Mouse (Mus musculus): ENCODE results near the gene Tspan2. TPM values are rescaled to one million over a fixed set of nuclear protein-coding genes. Genes with fewer than 3 reads are reported as not detected.

The Tspan2 gene
- polyA plus RNA-seq, 1 experiment from 2014 or later, result 9.1 TPM

DNA sequence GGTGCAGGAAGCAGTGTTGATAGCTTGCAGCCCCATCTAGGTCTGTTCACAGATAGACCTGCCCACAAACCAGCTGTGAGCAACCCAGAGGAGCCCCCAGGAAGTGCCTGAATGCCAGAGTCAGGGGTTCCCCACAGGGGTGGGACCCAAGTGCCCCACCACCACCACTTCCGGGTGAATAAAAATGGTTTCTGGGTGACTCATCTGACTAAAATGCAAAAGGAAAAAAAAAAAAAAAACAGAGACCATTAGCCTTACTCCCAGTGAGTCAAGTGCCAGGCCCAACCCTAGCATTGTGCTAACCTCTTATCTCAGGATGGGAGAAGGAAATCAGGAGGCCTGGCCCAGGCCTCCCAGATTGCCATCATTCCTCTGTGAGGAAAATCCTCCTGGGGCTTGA, 21.5 kb downstream of the Tspan2 start:
- Histone ChIP-seq H3K36me3 (peaks cover 47% of the 10 kb centered on the region), H3K27me3 (ENCODE audit: insufficient read depth, poor library complexity, severe bottlenecking) (no peaks in the 10 kb centered on the region), H3K27ac (no peak overlapping the region), H3K4me1 (replicated peaks) (no peaks in the 10 kb centered on the region), H3K4me3 (no peak overlapping the region), H3K9me3 (no peaks in the 10 kb centered on the region)
- 70% methylated on average over 1 of the region's 1 CpGs for WGBS
- no peak for DNase-seq (ENCODE audit: low spot score)

DNA sequence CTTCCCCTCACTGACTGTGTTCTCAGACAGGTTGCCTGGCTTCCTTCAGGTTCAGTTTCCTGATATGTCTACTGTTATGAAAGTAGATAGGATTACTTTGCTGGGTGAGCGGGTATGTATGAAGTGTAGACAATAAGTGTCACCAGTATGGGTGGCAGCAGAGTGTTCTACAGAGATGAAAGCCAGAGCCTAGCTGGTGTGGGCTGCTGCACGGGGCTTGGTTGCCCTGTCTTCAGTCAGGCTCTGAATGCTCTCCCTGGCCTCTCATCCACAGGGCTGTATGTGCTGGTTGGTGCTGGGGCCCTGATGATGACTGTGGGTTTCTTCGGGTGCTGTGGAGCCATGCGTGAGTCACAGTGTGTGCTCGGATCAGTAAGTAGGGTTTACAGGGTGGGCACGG, 22.7 kb downstream of the Tspan2 start:
- no peak overlapping the region for H3K27ac ChIP-seq
- DNase-seq (ENCODE audit: low spot score), result no peak
- H3K9me3 ChIP-seq, result no peaks in the 10 kb centered on the region
- H3K36me3 ChIP-seq, result peaks cover 49% of the 10 kb centered on the region
- no peak overlapping the region for H3K4me3 ChIP-seq
- H3K27me3 ChIP-seq (ENCODE audit: insufficient read depth, poor library complexity, severe bottlenecking), result no peaks in the 10 kb centered on the region
- H3K4me1 ChIP-seq (replicated peaks), result peaks cover 2% of the 10 kb centered on the region
- WGBS, result 88% methylated on average over 6 of the region's 6 CpGs

DNA sequence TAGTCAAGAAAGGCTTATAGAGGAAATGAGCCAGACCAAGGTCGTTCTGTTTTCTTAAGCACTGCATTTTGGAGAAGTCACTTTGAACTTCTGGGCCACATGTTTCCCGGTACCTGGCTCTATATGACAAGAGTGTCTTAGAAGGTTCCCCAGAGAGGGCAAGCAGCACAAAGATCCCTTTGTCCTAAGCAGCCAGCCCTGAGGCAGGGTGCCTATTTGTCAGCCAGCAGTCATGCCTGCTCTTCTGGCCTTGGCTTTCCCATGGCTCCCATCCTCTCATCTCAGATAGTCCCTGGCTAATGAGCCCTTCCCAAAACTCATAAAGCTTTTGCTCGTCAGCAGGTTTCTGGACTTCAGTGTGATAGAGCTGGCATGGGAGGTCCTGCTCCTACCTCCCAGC, 25.9 kb downstream of the Tspan2 start:
- H3K27ac ChIP-seq, result peak overlapping the region; percentile 9
- peaks cover 35% of the 10 kb centered on the region for H3K36me3 ChIP-seq
- H3K4me3 ChIP-seq, result no peak overlapping the region
- no peaks in the 10 kb centered on the region for H3K9me3 ChIP-seq
- H3K4me1 ChIP-seq (replicated peaks), result peaks cover 24% of the 10 kb centered on the region
- 75% methylated on average over 3 of the region's 3 CpGs for WGBS
- no peak for DNase-seq (ENCODE audit: low spot score)
- H3K27me3 ChIP-seq (ENCODE audit: insufficient read depth, poor library complexity, severe bottlenecking), result no peaks in the 10 kb centered on the region

DNA sequence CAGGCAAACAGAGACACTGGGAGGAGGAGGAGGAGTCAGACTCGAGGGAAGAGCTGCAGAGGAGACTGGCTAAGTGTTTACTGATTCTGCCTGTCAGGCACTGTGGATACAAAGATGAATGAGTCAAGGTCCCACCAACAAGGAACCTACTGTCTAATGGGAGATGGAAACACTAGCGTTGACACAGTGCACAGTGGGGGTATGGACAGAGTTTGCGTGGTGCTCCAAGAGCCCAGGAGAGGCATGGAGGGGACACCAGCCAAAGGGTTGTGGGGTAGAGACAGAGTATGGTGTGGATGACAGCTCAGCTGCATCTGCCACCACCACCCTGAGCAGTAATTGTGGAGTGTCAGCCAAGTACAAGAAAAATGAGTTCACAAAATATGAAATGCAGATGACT, 28.1 kb downstream of the Tspan2 start:
- WGBS, result 41% methylated on average over 3 of the region's 3 CpGs
- H3K36me3 ChIP-seq, result peaks cover 49% of the 10 kb centered on the region
- H3K27ac ChIP-seq, result peak overlapping the region; percentile 50; the same call in 1 of the 2 replicates

DNA sequence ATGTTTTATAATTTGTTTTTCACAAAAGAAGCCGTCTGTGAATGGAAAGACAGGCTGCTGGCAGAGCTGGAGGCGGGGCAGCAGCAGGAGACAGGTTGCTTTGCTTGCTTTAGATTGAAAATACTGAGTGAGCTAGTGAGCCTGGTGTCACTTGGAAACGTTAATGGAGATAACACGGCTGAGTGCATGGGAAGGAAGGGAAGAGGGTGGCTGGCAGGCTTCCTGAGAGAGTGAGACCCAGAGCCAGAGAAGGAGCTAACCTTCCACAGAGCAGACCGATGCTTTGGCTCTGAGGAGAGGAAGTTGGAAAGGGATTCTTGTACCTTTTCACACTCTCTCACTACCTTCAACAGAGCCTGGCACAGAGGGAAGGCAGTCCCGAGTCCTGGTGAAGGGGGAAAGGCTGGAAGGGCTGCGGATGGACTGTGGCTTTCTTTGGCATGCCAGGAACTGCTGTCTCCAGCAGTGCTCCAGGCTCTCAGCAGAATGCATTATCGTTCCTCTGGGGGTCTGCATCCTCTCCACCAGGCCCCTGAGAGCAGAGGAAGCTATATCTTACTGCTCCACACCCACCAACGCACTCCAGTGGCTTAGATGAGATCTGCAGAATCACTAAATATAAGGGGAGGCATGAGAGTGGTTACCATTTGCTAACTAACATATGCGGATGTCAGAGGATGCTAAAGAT, 29.5 kb downstream of the Tspan2 start:
- H3K9me3 ChIP-seq, result no peaks in the 10 kb centered on the region
- no peaks in the 10 kb centered on the region for H3K27me3 ChIP-seq (ENCODE audit: insufficient read depth, poor library complexity, severe bottlenecking)
- H3K4me3 ChIP-seq, result no peak overlapping the region
- DNase-seq (ENCODE audit: low spot score), result no peak
- peaks cover 50% of the 10 kb centered on the region for H3K36me3 ChIP-seq
- peaks cover 24% of the 10 kb centered on the region for H3K4me1 ChIP-seq (replicated peaks)
- peak overlapping the region; percentile 71 for H3K27ac ChIP-seq
- 38% methylated on average over 10 of the region's 10 CpGs for WGBS

More for the DNA sequence above, 28.1 kb downstream of the Tspan2 start:
- Histone ChIP-seq H3K9me3 (no peaks in the 10 kb centered on the region), H3K4me1 (replicated peaks) (peaks cover 24% of the 10 kb centered on the region), H3K4me3 (no peak overlapping the region), H3K27me3 (ENCODE audit: insufficient read depth, poor library complexity, severe bottlenecking) (no peaks in the 10 kb centered on the region)
- no peak for DNase-seq (ENCODE audit: low spot score)

DNA sequence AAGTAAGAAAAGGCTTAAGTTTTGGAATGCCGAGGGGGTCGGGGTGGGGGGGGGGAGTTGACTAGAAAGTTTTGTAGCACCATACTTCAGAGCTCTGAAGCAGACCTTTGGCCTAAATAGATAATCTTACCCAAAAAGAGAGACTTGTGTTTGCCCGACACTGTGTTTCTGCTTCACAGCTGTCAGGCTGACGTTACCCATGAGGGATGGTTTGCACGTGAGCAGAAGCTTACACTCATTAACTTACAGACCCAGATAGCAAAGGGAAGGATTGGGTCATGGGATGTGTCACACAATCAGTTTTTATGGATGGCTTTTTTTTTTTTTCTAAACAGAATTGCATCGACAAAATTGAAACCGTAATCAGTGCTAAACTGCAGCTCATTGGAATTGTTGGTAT, 30.5 kb downstream of the Tspan2 start:
- H3K36me3 ChIP-seq, result peaks cover 40% of the 10 kb centered on the region
- no peak overlapping the region for H3K27ac ChIP-seq
- no peak for DNase-seq (ENCODE audit: low spot score)
- H3K4me3 ChIP-seq, result no peak overlapping the region
- H3K9me3 ChIP-seq, result no peaks in the 10 kb centered on the region
- peaks cover 24% of the 10 kb centered on the region for H3K4me1 ChIP-seq (replicated peaks)
- H3K27me3 ChIP-seq (ENCODE audit: insufficient read depth, poor library complexity, severe bottlenecking), result no peaks in the 10 kb centered on the region
- WGBS, result 84% methylated on average over 7 of the region's 7 CpGs

DNA sequence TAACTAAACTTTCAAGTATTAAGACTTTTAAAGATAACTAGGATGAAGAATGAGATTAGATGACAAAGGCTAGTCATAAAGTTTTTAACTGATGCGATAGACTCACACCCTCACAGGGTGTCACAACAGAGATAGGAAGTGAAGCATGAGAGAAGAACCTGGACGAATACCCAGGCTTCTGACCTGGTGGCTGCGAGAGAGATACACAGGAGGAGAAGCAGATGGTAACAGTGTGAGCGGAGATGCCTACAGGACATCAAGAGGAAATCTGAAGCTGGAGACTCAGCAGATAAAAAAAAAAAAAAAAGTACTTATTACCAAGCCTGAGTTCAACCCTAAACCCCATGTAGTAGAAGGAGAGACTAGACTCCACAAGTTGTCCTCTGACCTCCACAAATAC, 38.7 kb downstream of the Tspan2 start:
- no peak for DNase-seq (ENCODE audit: low spot score)
- WGBS, result 85% methylated on average over 4 of the region's 4 CpGs
- H3K27ac ChIP-seq, result no peak overlapping the region
- 0 out of 2 replicates have a peak, but pooled peaks cover 3% of the 10 kb centered on the region for H3K36me3 ChIP-seq
- no peak overlapping the region for H3K4me3 ChIP-seq
- H3K4me1 ChIP-seq (replicated peaks), result peaks cover 7% of the 10 kb centered on the region; the same call in 1 of the 2 replicates
- no peaks in the 10 kb centered on the region for H3K27me3 ChIP-seq (ENCODE audit: insufficient read depth, poor library complexity, severe bottlenecking)
- no peaks in the 10 kb centered on the region for H3K9me3 ChIP-seq

DNA sequence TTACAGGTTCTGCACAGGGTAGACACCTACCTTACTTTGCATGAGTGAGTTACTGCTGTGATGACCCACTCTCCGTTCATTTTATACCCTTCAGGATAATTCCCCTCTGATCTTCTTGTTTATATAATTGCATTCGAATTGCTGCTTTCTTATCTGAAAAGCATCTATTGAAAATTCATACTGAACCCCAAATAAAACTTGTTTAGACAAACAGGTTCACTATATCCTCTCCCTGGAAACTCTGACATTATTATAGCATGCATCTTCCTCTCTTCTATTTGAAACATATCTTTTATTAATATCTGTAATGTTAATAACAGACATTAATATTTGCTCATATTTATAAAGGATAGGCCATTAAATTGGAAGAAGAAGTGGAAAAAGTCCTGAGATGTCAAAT, 48.3 kb downstream of the Tspan2 start, which contains the start of gene Tshb:
Gene Tshb, minus strand, starts transcription at position 101 of the 400 bp plus-strand sequence.
- Histone ChIP-seq H3K36me3 (no peaks in the 10 kb centered on the region), H3K4me3 (no peak within 1 kb of the TSS), H3K4me1 (replicated peaks) (0 out of 2 replicates have a peak, but pooled peaks cover 3% of the 10 kb centered on the region), H3K9me3 (no peaks in the 10 kb centered on the region), H3K27me3 (ENCODE audit: insufficient read depth, poor library complexity, severe bottlenecking) (peaks cover 3% of the 10 kb centered on the region; the same call in 1 of the 2 replicates), H3K27ac (no peak within 1 kb of the TSS)
- 88% methylated on average over 2 of the region's 2 CpGs for WGBS
- DNase-seq (ENCODE audit: low spot score), result no peak

DNA sequence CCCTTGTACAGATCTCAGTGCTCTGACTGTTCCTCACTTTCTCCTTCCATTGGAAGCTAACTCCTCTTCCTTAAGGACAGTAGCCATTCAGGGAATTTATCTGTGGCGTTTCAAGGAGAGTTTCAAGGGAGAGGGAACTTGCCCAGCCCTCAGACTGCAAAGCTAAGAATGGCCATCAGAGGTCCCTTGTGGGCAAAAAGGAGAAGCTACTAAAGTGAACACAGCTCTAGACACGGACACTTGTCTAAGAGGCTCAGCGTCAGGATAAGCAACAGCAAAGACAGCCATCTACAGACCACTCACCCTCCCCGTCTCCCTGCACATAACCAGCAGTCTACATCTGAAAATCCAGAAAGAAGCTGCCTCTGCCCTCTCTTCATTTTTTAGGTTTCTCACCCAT, 53.0 kb downstream of the Tspan2 start:
- Histone ChIP-seq H3K9me3 (no peaks in the 10 kb centered on the region), H3K4me3 (no peak overlapping the region), H3K4me1 (replicated peaks) (no peaks in the 10 kb centered on the region), H3K27me3 (ENCODE audit: insufficient read depth, poor library complexity, severe bottlenecking) (peaks cover 3% of the 10 kb centered on the region; the same call in 1 of the 2 replicates), H3K27ac (no peak overlapping the region), H3K36me3 (no peaks in the 10 kb centered on the region)
- WGBS, result 53% methylated on average over 4 of the region's 4 CpGs
- no peak for DNase-seq (ENCODE audit: low spot score)

DNA sequence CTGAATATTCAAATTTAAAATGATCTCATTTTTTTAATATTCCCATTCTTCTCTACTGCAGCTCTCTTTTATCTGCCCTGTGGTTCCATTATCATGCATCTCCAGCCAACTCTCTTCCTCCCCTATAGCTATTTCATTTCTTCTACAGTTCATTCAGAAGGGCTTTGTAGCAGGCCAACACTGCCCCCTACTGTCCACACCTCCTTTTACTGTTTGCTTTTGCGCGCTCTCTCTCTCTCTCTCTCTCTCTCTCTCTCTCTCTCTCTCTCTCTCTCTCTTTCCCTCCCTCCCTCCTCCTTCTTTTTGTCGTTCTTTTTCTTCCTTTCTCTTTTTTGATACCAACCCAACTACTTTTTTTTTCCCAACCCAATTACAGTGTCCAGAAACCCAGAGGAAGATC, 69.6 kb downstream of the Tspan2 start:
- Histone ChIP-seq H3K9me3 (0 out of 2 replicates have a peak, but pooled peaks cover 1% of the 10 kb centered on the region), H3K27ac (no peak overlapping the region), H3K27me3 (ENCODE audit: insufficient read depth, poor library complexity, severe bottlenecking) (no peaks in the 10 kb centered on the region), H3K36me3 (no peaks in the 10 kb centered on the region), H3K4me3 (no peak overlapping the region), H3K4me1 (replicated peaks) (no peaks in the 10 kb centered on the region)
- WGBS, result 7% methylated on average over 3 of the region's 3 CpGs
- DNase-seq (ENCODE audit: low spot score), result peak; percentile 69

DNA sequence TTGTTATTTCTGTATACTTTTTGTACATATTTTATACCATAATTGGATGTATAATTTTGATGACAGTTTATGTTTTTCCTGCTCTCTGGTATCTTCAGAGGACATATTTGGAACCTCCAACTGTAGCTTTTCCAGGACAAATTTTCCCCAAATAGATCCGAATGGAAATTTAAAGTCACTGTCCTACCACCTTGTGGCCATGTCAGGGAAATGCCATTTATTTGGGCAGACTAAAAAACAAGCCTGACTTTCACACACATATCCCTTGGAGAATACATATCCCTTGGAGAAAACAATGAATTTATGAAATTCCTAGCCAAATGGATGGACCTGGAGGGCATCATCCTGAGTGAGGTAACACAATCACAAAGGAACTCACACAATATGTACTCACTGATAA, 108.1 kb downstream of the Tspan2 start:
- Histone ChIP-seq H3K27ac (no peak overlapping the region), H3K36me3 (no peaks in the 10 kb centered on the region), H3K27me3 (ENCODE audit: insufficient read depth, poor library complexity, severe bottlenecking) (no peaks in the 10 kb centered on the region), H3K9me3 (0 out of 2 replicates have a peak, but pooled peaks cover 2% of the 10 kb centered on the region), H3K4me3 (no peak overlapping the region), H3K4me1 (replicated peaks) (no peaks in the 10 kb centered on the region)
- WGBS, result 54% methylated on average over 1 of the region's 1 CpGs
- no peak for DNase-seq (ENCODE audit: low spot score)

DNA sequence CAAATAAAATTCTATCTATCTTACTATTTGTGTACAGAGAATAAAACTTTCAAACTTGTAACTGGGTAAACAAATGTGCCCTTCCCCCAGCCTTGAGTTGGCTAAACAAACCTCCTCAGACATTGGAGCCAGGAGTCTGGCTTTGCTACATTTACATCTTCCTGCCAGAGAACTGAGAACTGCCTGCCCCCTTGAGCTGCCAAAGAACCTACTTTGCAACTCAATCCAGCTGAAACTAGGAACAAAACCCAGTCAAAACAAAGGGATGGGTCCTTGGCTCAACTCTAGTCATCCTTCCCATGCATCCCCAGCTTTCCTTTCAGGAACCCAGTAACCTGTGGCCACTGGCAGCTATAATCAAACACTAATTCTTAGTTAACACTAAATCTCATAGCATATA, 114.3 kb downstream of the Tspan2 start:
- H3K27me3 ChIP-seq (ENCODE audit: insufficient read depth, poor library complexity, severe bottlenecking), result no peaks in the 10 kb centered on the region
- H3K27ac ChIP-seq, result no peak overlapping the region
- H3K9me3 ChIP-seq, result no peaks in the 10 kb centered on the region
- H3K36me3 ChIP-seq, result no peaks in the 10 kb centered on the region
- no peak overlapping the region for H3K4me3 ChIP-seq
- H3K4me1 ChIP-seq (replicated peaks), result no peaks in the 10 kb centered on the region
- no peak for DNase-seq (ENCODE audit: low spot score)
